Mouse (Mus musculus): ENCODE measurements around the gene Krtap4-2.

DNA sequence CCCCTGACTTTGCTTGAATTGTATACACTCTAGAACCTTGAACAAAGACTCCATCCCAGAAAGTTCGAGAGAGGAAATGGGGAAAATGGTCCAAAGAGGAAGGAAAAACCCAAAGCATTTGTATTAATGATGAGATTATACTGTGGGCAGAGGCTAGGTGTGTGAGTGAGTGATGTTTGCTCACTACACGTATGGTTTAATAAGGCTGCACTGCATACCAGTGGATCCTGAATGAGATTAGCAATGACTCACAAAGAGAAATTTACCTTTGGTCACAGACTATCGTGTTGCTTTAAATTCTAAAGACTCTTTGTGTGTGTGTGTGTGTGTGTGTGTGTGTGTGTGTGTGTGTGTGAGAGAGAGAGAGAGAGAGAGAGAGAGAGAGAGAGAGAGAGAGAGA is 4.0 kb downstream of the Krtap4-2 start:
- no peak for TF ChIP-seq POLR2A (IDR thresholded peaks at IDR 0.05; ENCODE audit: insufficient read depth, low read depth, low read length)
- TF ChIP-seq CTCF (IDR thresholded peaks at IDR 0.05; ENCODE audit: insufficient read depth, low read depth, low read length) = no peak
